Mouse (Mus musculus): Measurements from ENCODE around the gene Gprc5c. TPM values are rescaled to one million over a fixed set of nuclear protein-coding genes. Genes with fewer than 3 reads are reported as not detected.

Gene Gprc5c
- total and polyA plus RNA-seq, 3 experiments = not detected

DNA sequence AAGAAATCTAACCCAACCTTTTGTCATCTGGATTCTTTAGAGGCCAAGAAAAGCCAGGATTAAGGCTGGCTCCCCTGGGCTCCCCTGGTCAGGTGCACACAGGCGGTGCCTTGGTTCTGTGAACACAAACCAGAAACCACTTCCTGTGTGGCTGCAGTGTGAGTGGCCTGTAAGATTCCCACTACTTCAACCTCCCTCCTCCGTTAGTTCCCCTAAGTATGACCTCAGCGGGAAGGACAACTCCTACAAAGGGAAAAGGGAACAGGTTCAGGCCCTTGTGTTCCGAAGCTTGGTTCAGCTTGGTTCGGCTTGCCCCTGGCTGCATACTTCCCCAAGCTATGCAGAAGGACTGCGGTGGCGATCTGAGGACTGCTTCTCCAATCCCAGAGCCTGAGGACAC lies 32.8 kb upstream of the Gprc5c start:
- DNase-seq (ENCODE audit: low read depth, low spot score) = no peak
- Histone ChIP-seq H3K4me3 (ENCODE audit: control insufficient read depth in 1 of 2, insufficient read depth in 1 of 2, low read depth in 2 of 2, low read length in 2 of 2) (no peak overlapping the region), H3K27ac (ENCODE audit: control insufficient read depth, low read depth, low read length) (no peak overlapping the region), H3K36me3 (ENCODE audit: control insufficient read depth in 1 of 2, insufficient read depth in 2 of 2, low read length in 2 of 2) (no peaks in the 10 kb centered on the region), H3K79me2 (ENCODE audit: control insufficient read depth, insufficient read depth, low read length, poor library complexity) (no peaks in the 10 kb centered on the region), H3K4me1 (ENCODE audit: control insufficient read depth in 1 of 2, insufficient read depth in 2 of 2, low read length in 2 of 2) (no peaks in the 10 kb centered on the region), H3K9ac (ENCODE audit: control insufficient read depth, low read depth, low read length, poor library complexity, severe bottlenecking) (no peak overlapping the region), H3K9me3 (replicated peaks; ENCODE audit: insufficient read depth, low read length) (no peaks in the 10 kb centered on the region), H3K27me3 (ENCODE audit: control insufficient read depth in 1 of 2, insufficient read depth in 2 of 2, low read length in 2 of 2) (no peaks in the 10 kb centered on the region)
- no peak for TF ChIP-seq ZC3H11A (IDR thresholded peaks at IDR 0.05; ENCODE audit: low read depth, low read length)
- no peak for TF ChIP-seq CTCF (IDR thresholded peaks at IDR 0.05 in 2 of 3, conservative IDR thresholded peaks at IDR 0.05 in 1 of 3; ENCODE audit: control insufficient read depth in 1 of 3, insufficient read depth in 1 of 3, low read depth in 2 of 3, low read length in 3 of 3, poor library complexity in 1 of 3, severe bottlenecking in 1 of 3)
- no peak for TF ChIP-seq ZKSCAN1 (IDR thresholded peaks at IDR 0.05; ENCODE audit: low read depth, low read length)
- no peak for TF ChIP-seq TBP (IDR thresholded peaks at IDR 0.05; ENCODE audit: low read depth, low read length)

DNA sequence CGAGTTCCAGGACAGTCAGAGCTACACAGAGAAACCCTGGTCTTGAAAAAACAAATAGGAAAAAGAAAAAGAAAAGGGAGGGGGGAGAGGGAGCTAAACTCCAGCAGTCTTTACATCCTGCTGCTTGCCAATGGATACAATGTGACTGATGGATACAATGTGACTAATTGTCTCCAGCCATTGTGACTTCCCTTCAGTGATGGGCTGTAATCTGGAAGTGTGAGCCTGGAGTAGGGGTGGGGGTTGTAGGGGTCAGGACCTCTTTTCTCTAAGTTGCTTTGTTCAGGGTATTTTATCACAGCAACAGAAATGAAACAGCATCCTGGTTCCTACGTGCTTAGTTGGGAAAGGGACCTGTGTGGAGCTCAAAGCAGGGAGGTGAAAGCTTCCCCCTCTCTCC lies 31.8 kb upstream of the Gprc5c start:
- Histone ChIP-seq H3K9ac (ENCODE audit: control insufficient read depth, low read depth, low read length, poor library complexity, severe bottlenecking) (no peak overlapping the region), H3K9me3 (replicated peaks; ENCODE audit: insufficient read depth, low read length) (no peaks in the 10 kb centered on the region), H3K27ac (ENCODE audit: control insufficient read depth, low read depth, low read length) (no peak overlapping the region), H3K27me3 (ENCODE audit: control insufficient read depth in 1 of 2, insufficient read depth in 2 of 2, low read length in 2 of 2) (no peaks in the 10 kb centered on the region), H3K4me3 (ENCODE audit: control insufficient read depth in 1 of 2, insufficient read depth in 1 of 2, low read depth in 2 of 2, low read length in 2 of 2) (no peak overlapping the region), H3K36me3 (ENCODE audit: control insufficient read depth in 1 of 2, insufficient read depth in 2 of 2, low read length in 2 of 2) (no peaks in the 10 kb centered on the region), H3K4me1 (ENCODE audit: control insufficient read depth in 1 of 2, insufficient read depth in 2 of 2, low read length in 2 of 2) (no peaks in the 10 kb centered on the region), H3K79me2 (ENCODE audit: control insufficient read depth, insufficient read depth, low read length, poor library complexity) (no peaks in the 10 kb centered on the region)
- no peak for TF ChIP-seq TAL1 (IDR thresholded peaks at IDR 0.05; ENCODE audit: low read length)
- no peak for TF ChIP-seq NELFE (IDR thresholded peaks at IDR 0.05; ENCODE audit: low read depth, low read length)
- TF ChIP-seq UBTF (IDR thresholded peaks at IDR 0.05; ENCODE audit: borderline replicate concordance, insufficient read depth, low read depth, low read length) = no peak
- DNase-seq (ENCODE audit: low read depth, low spot score) = no peak

DNA sequence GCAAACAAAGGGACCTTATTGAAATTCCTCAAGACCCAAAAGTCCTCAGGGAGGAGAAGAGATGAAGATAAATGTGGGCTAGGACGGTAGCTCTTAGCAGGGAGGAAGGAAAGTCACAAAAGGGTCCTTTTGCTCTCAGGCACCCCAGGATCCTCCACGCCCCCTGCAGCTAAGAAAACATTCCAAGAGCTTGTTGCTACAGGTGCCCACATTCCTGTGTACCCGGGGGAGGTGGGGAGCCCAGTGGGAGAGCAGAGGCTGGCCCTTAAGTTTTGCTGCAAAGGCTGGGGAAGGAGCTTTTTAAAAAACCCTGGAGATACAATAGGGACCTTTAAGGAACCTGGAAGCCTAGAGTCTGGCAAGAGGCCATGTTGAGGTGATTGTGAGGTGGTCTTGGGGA lies 30.5 kb upstream of the Gprc5c start:
- H3K9ac ChIP-seq (ENCODE audit: control insufficient read depth, low read depth, low read length, poor library complexity, severe bottlenecking) = no peak overlapping the region
- H3K4me1 ChIP-seq (ENCODE audit: control insufficient read depth in 1 of 2, insufficient read depth in 2 of 2, low read length in 2 of 2) = no peaks in the 10 kb centered on the region
- no peaks in the 10 kb centered on the region for H3K9me3 ChIP-seq (replicated peaks; ENCODE audit: insufficient read depth, low read length)
- H3K27ac ChIP-seq (ENCODE audit: control insufficient read depth, low read depth, low read length) = no peak overlapping the region
- no peak overlapping the region for H3K4me3 ChIP-seq (ENCODE audit: control insufficient read depth in 1 of 2, insufficient read depth in 1 of 2, low read depth in 2 of 2, low read length in 2 of 2)
- H3K79me2 ChIP-seq (ENCODE audit: control insufficient read depth, insufficient read depth, low read length, poor library complexity) = no peaks in the 10 kb centered on the region
- H3K27me3 ChIP-seq (ENCODE audit: control insufficient read depth in 1 of 2, insufficient read depth in 2 of 2, low read length in 2 of 2) = no peaks in the 10 kb centered on the region
- H3K36me3 ChIP-seq (ENCODE audit: control insufficient read depth in 1 of 2, insufficient read depth in 2 of 2, low read length in 2 of 2) = no peaks in the 10 kb centered on the region
- TF ChIP-seq ZKSCAN1 (IDR thresholded peaks at IDR 0.05; ENCODE audit: low read depth, low read length) = no peak
- TF ChIP-seq E2F4 (IDR thresholded peaks at IDR 0.05; ENCODE audit: borderline replicate concordance, low read depth, low read length) = no peak
- TF ChIP-seq USF1 (IDR thresholded peaks at IDR 0.05; ENCODE audit: low read depth, low read length) = no peak
- TF ChIP-seq POLR2A (IDR thresholded peaks at IDR 0.05; ENCODE audit: control insufficient read depth in 1 of 2, insufficient read depth in 1 of 2, low read depth in 1 of 2, low read length in 2 of 2, poor library complexity in 1 of 2) = no peak
- no peak for TF ChIP-seq JUND (IDR thresholded peaks at IDR 0.05; ENCODE audit: low read depth, low read length)
- TF ChIP-seq ETS1 (IDR thresholded peaks at IDR 0.05; ENCODE audit: low read depth, low read length) = no peak
- TF ChIP-seq POLR2AphosphoS5 (IDR thresholded peaks at IDR 0.05; ENCODE audit: borderline replicate concordance, low read depth, low read length) = no peak
- TF ChIP-seq MAX (IDR thresholded peaks at IDR 0.05; ENCODE audit: low read length) = no peak
- TF ChIP-seq TBP (IDR thresholded peaks at IDR 0.05; ENCODE audit: low read depth, low read length) = no peak
- no peak for TF ChIP-seq NELFE (IDR thresholded peaks at IDR 0.05; ENCODE audit: low read depth, low read length)
- TF ChIP-seq POLR2AphosphoS2 (IDR thresholded peaks at IDR 0.05; ENCODE audit: low read length) = no peak
- TF ChIP-seq SMC3 (IDR thresholded peaks at IDR 0.05; ENCODE audit: low read depth, low read length) = no peak
- TF ChIP-seq CTCF (IDR thresholded peaks at IDR 0.05 in 2 of 3, conservative IDR thresholded peaks at IDR 0.05 in 1 of 3; ENCODE audit: control insufficient read depth in 1 of 3, insufficient read depth in 1 of 3, low read depth in 2 of 3, low read length in 3 of 3, poor library complexity in 1 of 3, severe bottlenecking in 1 of 3) = no peak
- no peak for TF ChIP-seq MEF2A (IDR thresholded peaks at IDR 0.05; ENCODE audit: extremely low read depth, insufficient replicate concordance, low read depth, low read length, poor library complexity, severe bottlenecking)
- TF ChIP-seq GABPA (IDR thresholded peaks at IDR 0.05; ENCODE audit: low read depth, low read length) = no peak
- TF ChIP-seq ZMIZ1 (IDR thresholded peaks at IDR 0.05; ENCODE audit: low read depth, low read length) = no peak
- no peak for TF ChIP-seq MAZ (IDR thresholded peaks at IDR 0.05; ENCODE audit: low read depth, low read length)
- no peak for TF ChIP-seq UBTF (IDR thresholded peaks at IDR 0.05; ENCODE audit: borderline replicate concordance, insufficient read depth, low read depth, low read length)
- no peak for DNase-seq (ENCODE audit: low read depth, low spot score)
